Mouse (Mus musculus): ENCODE measurements around the gene Slc7a6os. TPM values are rescaled to one million over a fixed set of nuclear protein-coding genes. Genes with fewer than 3 reads are reported as not detected.
A peak's percentile ranks its signal among the peaks of the same experiment; 100 is the strongest.
"Not testable (repeated sequence)": the region's sequence is repeated elsewhere in the genome, so short reads cannot be mapped to it uniquely, and the experiment has no call there.

Slc7a6os gene
- polyA plus RNA-seq, 1 experiment from 2014 or later: 19.5 TPM

- 3% methylated on average over 13 of the region's 13 CpGs for WGBS
- peak overlapping the region; percentile 84 for H3K4me3 ChIP-seq
- ATAC-seq (replicated peaks; ENCODE audit: insufficient number of reproducible peaks, insufficient read depth, low FRiP score, low read depth): no peak
These were observed 686 bp upstream of the Slc7a6os start for GRCm38 (mm10) chr8:106211421-106211820.

GRCm38 (mm10) chr8:106210035-106210731, 552 bp downstream of the Slc7a6os start:
- H3K4me1 ChIP-seq (replicated peaks): peaks cover 14% of the 10 kb centered on the region
- H3K4me2 ChIP-seq: peak overlapping the region; percentile 71
- peaks cover 36% of the 10 kb centered on the region for H3K36me3 ChIP-seq
- WGBS: under 1% methylated on average over 35 of the region's 35 CpGs
- H3K27ac ChIP-seq: peak overlapping the region; percentile 93
- peak overlapping the region; percentile 84 for H3K4me3 ChIP-seq
- ATAC-seq (replicated peaks; ENCODE audit: insufficient number of reproducible peaks, insufficient read depth, low FRiP score, low read depth): peak; percentile 56
- peak overlapping the region; percentile 86 for H3K9ac ChIP-seq
- H3K9me3 ChIP-seq (replicated peaks): no peaks in the 10 kb centered on the region
- no peaks in the 10 kb centered on the region for H3K27me3 ChIP-seq

More at GRCm38 (mm10) chr8:106211421-106211820, 686 bp upstream of the Slc7a6os start:
- H3K27ac ChIP-seq: peak overlapping the region; percentile 93
- H3K36me3 ChIP-seq: peaks cover 35% of the 10 kb centered on the region
- H3K4me1 ChIP-seq (replicated peaks): peaks cover 14% of the 10 kb centered on the region
- H3K9me3 ChIP-seq (replicated peaks): no peaks in the 10 kb centered on the region
- H3K27me3 ChIP-seq: no peaks in the 10 kb centered on the region
- peak overlapping the region; percentile 71 for H3K4me2 ChIP-seq
- peak overlapping the region; percentile 86 for H3K9ac ChIP-seq

GRCm38 (mm10) chr8:106199596-106199995, 11.1 kb downstream of the Slc7a6os start:
- not testable (repeated sequence) for ATAC-seq (replicated peaks; ENCODE audit: insufficient number of reproducible peaks, insufficient read depth, low FRiP score, low read depth); H3K27me3 ChIP-seq; H3K27ac ChIP-seq; H3K4me1 ChIP-seq (replicated peaks); H3K4me3 ChIP-seq; H3K4me2 ChIP-seq; H3K9me3 ChIP-seq (replicated peaks); H3K9ac ChIP-seq
- WGBS: 69% methylated on average over 3 of the region's 3 CpGs
- H3K36me3 ChIP-seq: peaks cover 54% of the 10 kb centered on the region

- H3K4me3 ChIP-seq: no peak overlapping the region
- H3K36me3 ChIP-seq: peaks cover 55% of the 10 kb centered on the region
- H3K27ac ChIP-seq: no peak overlapping the region
- ATAC-seq (replicated peaks; ENCODE audit: insufficient number of reproducible peaks, insufficient read depth, low FRiP score, low read depth): no peak
- 3% methylated on average over 1 of the region's 1 CpGs for WGBS
- no peaks in the 10 kb centered on the region for H3K27me3 ChIP-seq
- H3K9ac ChIP-seq: no peak overlapping the region
- H3K4me1 ChIP-seq (replicated peaks): no peaks in the 10 kb centered on the region
- H3K4me2 ChIP-seq: no peak overlapping the region
- H3K9me3 ChIP-seq (replicated peaks): no peaks in the 10 kb centered on the region
These were observed 12.0 kb downstream of the Slc7a6os start for GRCm38 (mm10) chr8:106198741-106199140.

- Histone ChIP-seq H3K9ac (no peak overlapping the region), H3K9me3 (replicated peaks) (no peaks in the 10 kb centered on the region), H3K36me3 (peaks cover 32% of the 10 kb centered on the region), H3K27ac (no peak overlapping the region), H3K4me2 (no peak overlapping the region), H3K27me3 (no peaks in the 10 kb centered on the region), H3K4me3 (no peak overlapping the region), H3K4me1 (replicated peaks) (no peaks in the 10 kb centered on the region)
- WGBS: 45% methylated on average over 5 of the region's 5 CpGs
- no peak for ATAC-seq (replicated peaks; ENCODE audit: insufficient number of reproducible peaks, insufficient read depth, low FRiP score, low read depth)
These were observed 16.7 kb downstream of the Slc7a6os start for GRCm38 (mm10) chr8:106194062-106194461.

- Histone ChIP-seq H3K27me3 (no peaks in the 10 kb centered on the region), H3K9me3 (replicated peaks) (no peaks in the 10 kb centered on the region), H3K4me2 (no peak overlapping the region), H3K27ac (no peak overlapping the region), H3K9ac (no peak overlapping the region), H3K4me3 (no peak overlapping the region), H3K36me3 (peaks cover 32% of the 10 kb centered on the region), H3K4me1 (replicated peaks) (no peaks in the 10 kb centered on the region)
- 58% methylated on average over 6 of the region's 6 CpGs for WGBS
- no peak for ATAC-seq (replicated peaks; ENCODE audit: insufficient number of reproducible peaks, insufficient read depth, low FRiP score, low read depth)
These were observed 17.6 kb downstream of the Slc7a6os start for GRCm38 (mm10) chr8:106193162-106193561.

- H3K4me1 ChIP-seq (replicated peaks): no peaks in the 10 kb centered on the region
- no peaks in the 10 kb centered on the region for H3K9me3 ChIP-seq (replicated peaks)
- WGBS: 58% methylated on average over 5 of the region's 5 CpGs
- H3K27ac ChIP-seq: no peak overlapping the region
- H3K4me3 ChIP-seq: no peak overlapping the region
- H3K4me2 ChIP-seq: no peak overlapping the region
- ATAC-seq (replicated peaks; ENCODE audit: insufficient number of reproducible peaks, insufficient read depth, low FRiP score, low read depth): no peak
- no peaks in the 10 kb centered on the region for H3K27me3 ChIP-seq
- H3K9ac ChIP-seq: no peak overlapping the region
- H3K36me3 ChIP-seq: peaks cover 32% of the 10 kb centered on the region
These were observed 19.1 kb downstream of the Slc7a6os start for GRCm38 (mm10) chr8:106191639-106192038.

GRCm38 (mm10) chr8:106189162-106189561, 21.6 kb downstream of the Slc7a6os start:
- no peak overlapping the region for H3K9ac ChIP-seq
- peaks cover 20% of the 10 kb centered on the region; the same call in 1 of the 2 replicates for H3K36me3 ChIP-seq
- no peak for ATAC-seq (replicated peaks; ENCODE audit: insufficient number of reproducible peaks, insufficient read depth, low FRiP score, low read depth)
- no peak overlapping the region for H3K27ac ChIP-seq
- no peaks in the 10 kb centered on the region for H3K4me1 ChIP-seq (replicated peaks)
- 82% methylated on average over 4 of the region's 4 CpGs for WGBS
- H3K4me2 ChIP-seq: no peak overlapping the region
- no peaks in the 10 kb centered on the region for H3K9me3 ChIP-seq (replicated peaks)
- H3K27me3 ChIP-seq: no peaks in the 10 kb centered on the region
- H3K4me3 ChIP-seq: no peak overlapping the region

GRCm38 (mm10) chr8:106186394-106186793, 24.3 kb downstream of the Slc7a6os start:
- no peak overlapping the region for H3K4me3 ChIP-seq
- H3K27me3 ChIP-seq: no peaks in the 10 kb centered on the region
- no peaks in the 10 kb centered on the region for H3K9me3 ChIP-seq (replicated peaks)
- H3K9ac ChIP-seq: no peak overlapping the region
- no peaks in the 10 kb centered on the region for H3K4me1 ChIP-seq (replicated peaks)
- ATAC-seq (replicated peaks; ENCODE audit: insufficient number of reproducible peaks, insufficient read depth, low FRiP score, low read depth): no peak
- 81% methylated on average over 3 of the region's 3 CpGs for WGBS
- no peak overlapping the region for H3K4me2 ChIP-seq
- H3K27ac ChIP-seq: no peak overlapping the region
- peaks cover 7% of the 10 kb centered on the region; the same call in 1 of the 2 replicates for H3K36me3 ChIP-seq

GRCm38 (mm10) chr8:106185628-106186270, 25.0 kb downstream of the Slc7a6os start:
- no peak for ATAC-seq (replicated peaks; ENCODE audit: insufficient number of reproducible peaks, insufficient read depth, low FRiP score, low read depth)
- Histone ChIP-seq H3K4me1 (replicated peaks) (no peaks in the 10 kb centered on the region), H3K27me3 (no peaks in the 10 kb centered on the region), H3K4me3 (no peak overlapping the region), H3K4me2 (no peak overlapping the region), H3K9ac (no peak overlapping the region), H3K9me3 (replicated peaks) (no peaks in the 10 kb centered on the region), H3K36me3 (peaks cover 7% of the 10 kb centered on the region; the same call in 1 of the 2 replicates), H3K27ac (no peak overlapping the region)
- 82% methylated on average over 8 of the region's 8 CpGs for WGBS

- WGBS: 74% methylated on average over 2 of the region's 2 CpGs
- no peak for ATAC-seq (replicated peaks; ENCODE audit: insufficient number of reproducible peaks, insufficient read depth, low FRiP score, low read depth)
- no peak overlapping the region for H3K27ac ChIP-seq
These were observed 32.3 kb downstream of the Slc7a6os start for GRCm38 (mm10) chr8:106178428-106178827.

More at GRCm38 (mm10) chr8:106178428-106178827, 32.3 kb downstream of the Slc7a6os start:
- Histone ChIP-seq H3K9ac (no peak overlapping the region), H3K9me3 (replicated peaks) (no peaks in the 10 kb centered on the region), H3K4me2 (no peak overlapping the region), H3K4me3 (no peak overlapping the region), H3K4me1 (replicated peaks) (peaks cover 13% of the 10 kb centered on the region), H3K36me3 (0 out of 2 replicates have a peak, but pooled peaks cover 2% of the 10 kb centered on the region), H3K27me3 (no peaks in the 10 kb centered on the region)

Data from heart, embryonic 15.5 days (tissue).